In genomic region chr10:31445291-31446124, GRCm38 (mm10) we compare ENCODE assay signal across 8 mouse cellular contexts. TPM values are rescaled to one million over a fixed set of nuclear protein-coding genes. Genes with fewer than 3 reads are reported as not detected.
DNase-seq lines count a peak whose midpoint lies in the region; ATAC-seq and TF ChIP-seq lines count a peak whose summit lies in the region.

Gene Tpd52l1 (minus strand): TSS chr10:31445958.

- H3K36me3 ChIP-seq in hindbrain, embryonic 10.5 days, result no peaks in the 10 kb centered on the region
- H3K36me3 ChIP-seq in lung, embryonic 14.5 days (ENCODE audit: insufficient read depth), result no peaks in the 10 kb centered on the region

- H3K27ac ChIP-seq in hindbrain, embryonic 10.5 days, result peak within 1 kb of the TSS; percentile 87
- H3K27ac ChIP-seq in lung, embryonic 14.5 days (ENCODE audit: low read depth), result no peak within 1 kb of the TSS

- H3K4me1 ChIP-seq in hindbrain, embryonic 10.5 days (replicated peaks), result peaks cover 7% of the 10 kb centered on the region; the same call in 1 of the 2 replicates
- H3K4me1 ChIP-seq in lung, embryonic 14.5 days (ENCODE audit: insufficient read depth), result no peaks in the 10 kb centered on the region

- peak within 1 kb of the TSS; percentile 56 for H3K9ac ChIP-seq in lung, embryonic 14.5 days

- peak within 1 kb of the TSS; percentile 72 for H3K4me3 ChIP-seq in hindbrain, embryonic 10.5 days
- peak within 1 kb of the TSS; percentile 55 for H3K4me3 ChIP-seq in lung, embryonic 14.5 days (ENCODE audit: low read depth, low read length)

- under 1% methylated on average over 59 of the region's 59 CpGs for whole genome bisulfite sequencing in hindbrain, embryonic 10.5 days
- WGBS in lung, embryonic 14.5 days, result 1% methylated on average over 59 of the region's 59 CpGs

- no peaks in the 10 kb centered on the region for H3K27me3 ChIP-seq in Patski
- H3K27me3 ChIP-seq in hindbrain, embryonic 10.5 days (ENCODE audit: insufficient read depth, poor library complexity, severe bottlenecking), result no peaks in the 10 kb centered on the region; the same call in 1 of the 2 replicates
- H3K27me3 ChIP-seq in lung, embryonic 14.5 days (ENCODE audit: insufficient read depth, low read length), result no peaks in the 10 kb centered on the region

- peak; percentile 99 for TF ChIP-seq CTCF in Patski (IDR thresholded peaks at IDR 0.05)
- TF ChIP-seq CTCF in lung, embryonic 14.5 days (IDR thresholded peaks at IDR 0.05; ENCODE audit: low read depth), result peak; percentile 95

- ATAC-seq in Patski, result peak; percentile 98
- ATAC-seq in lung, embryonic 14.5 days (ENCODE audit: insufficient read depth), result peak; percentile 99

- H3K4me2 ChIP-seq in lung, embryonic 14.5 days, result peak within 1 kb of the TSS; percentile 80

- H3K9me3 ChIP-seq in hindbrain, embryonic 10.5 days, result no peaks in the 10 kb centered on the region
- no peaks in the 10 kb centered on the region for H3K9me3 ChIP-seq in lung, embryonic 14.5 days (ENCODE audit: low read depth, low read length)

- no peak for DNase-seq in Patski (ENCODE audit: low read depth, low spot score)
- peak; percentile 58 for DNase-seq in cerebellum, adult 9-10 months
- DNase-seq in frontal cortex, postnatal 10 days (ENCODE audit: low spot score in 2 of 2), result peak; percentile 74 to 81
- peak; percentile 91 for DNase-seq in hindbrain, embryonic 10.5 days (ENCODE audit: low spot score)
- peak; percentile 21 for DNase-seq in layer of hippocampus, adult 9-10 months (ENCODE audit: low spot score)
- DNase-seq in lung, embryonic 14.5 days, result peak; percentile 92
- peak; percentile 65 for DNase-seq in ovary, postnatal 10 days (ENCODE audit: low spot score)
- peak; percentile 46 for DNase-seq in thymus, postnatal 25 days

- CTCF ChIA-PET in Patski (lab: Charles Lee), result no interaction called here

- in situ Hi-C loops in Patski (cut with MboI; ENCODE audit: low pct_unique_long_range_greater_than_20kb), result loop anchor here (10.0 kb wide), 1 partner anchor 621 kb away; no protein-coding TSS in a partner anchor

- POLR2A ChIA-PET in Patski (lab: Charles Lee), result no interaction called here

RNA-seq across cellular contexts. Expression of gene Tpd52l1, which starts in this region (rescaled TPM):
- 2.7 TPM for polyA plus RNA-seq in Patski (2021)
- polyA plus RNA-seq in hindbrain, embryonic 10.5 days (2016; fragmentation: Nextera tagmentation; extraction: Ambion mirVana), result 28.3 and 28.5 TPM in 2 replicates
- 25.6 and 27.7 TPM in 2 replicates for polyA plus RNA-seq in lung, embryonic 14.5 days (2014; fragmentation: Nextera tagmentation; extraction: Ambion mirVana)
